Mouse (Mus musculus) embryonic facial prominence, embryonic 15.5 days (tissue): ENCODE data around the gene Cdk14. TPM values are rescaled to one million over a fixed set of nuclear protein-coding genes. Genes with fewer than 3 reads are reported as not detected.
"Not testable (repeated sequence)": the region's sequence is repeated elsewhere in the genome, so short reads cannot be mapped to it uniquely, and the experiment has no call there.

Experiments used
- ATAC-seq: fragments of 200-750 bp; cut with Nextera tagmentation; 2 replicates; pipeline ENCODE4 v1.8.0; 2017; ENCODE audit warnings: low read depth, moderate TSS enrichment; ENCODE audit not compliant: insufficient number of reproducible peaks, low FRiP score, low TSS enrichment
- H3K27ac ChIP-seq: fragments of 300-500 bp; sonication (generic); replicated peaks from 2 replicates; pipeline ENCODE4 v1.5.1; 2015; ENCODE audit warnings: mild to moderate bottlenecking, inconsistent platforms
- H3K27me3 ChIP-seq: fragments of 300-500 bp; sonication (generic); 2 replicates; pipeline ENCODE4 v1.6.1; 2015; ENCODE audit warnings: inconsistent platforms
- H3K36me3 ChIP-seq: fragments of 300-500 bp; sonication (generic); 2 replicates; pipeline ENCODE4 v1.6.1; 2015; ENCODE audit warnings: mild to moderate bottlenecking, inconsistent platforms
- H3K4me1 ChIP-seq: fragments of 300-500 bp; sonication (generic); 2 replicates; pipeline ENCODE4 v1.6.1; 2015; ENCODE audit warnings: inconsistent platforms
- H3K4me2 ChIP-seq: fragments of 300-500 bp; sonication (generic); replicated peaks from 2 replicates; pipeline ENCODE4 v1.6.1; 2015; ENCODE audit warnings: mild to moderate bottlenecking, inconsistent platforms
- H3K4me3 ChIP-seq: fragments of 300-500 bp; sonication (generic); replicated peaks from 2 replicates; pipeline ENCODE4 v1.5.1; 2015; ENCODE audit warnings: mild to moderate bottlenecking, inconsistent platforms
- H3K9ac ChIP-seq: fragments of 300-500 bp; sonication (generic); 2 replicates; pipeline ENCODE4 v1.6.1; 2015; ENCODE audit warnings: inconsistent platforms
- H3K9me3 ChIP-seq: fragments of 300-500 bp; sonication (generic); replicated peaks from 2 replicates; pipeline ENCODE4 v1.6.1; 2016; ENCODE audit warnings: inconsistent platforms
- WGBS: fragments of 180-500 bp; shearing (Covaris S2); methylation state at CpG from one replicate; pipeline ENCODE4 v1.1.7; 2015; 5-methylcytosine and 5-hydroxymethylcytosine counted together
- polyA plus RNA-seq: library from polyadenylated mRNA; unstranded; fragments of >200 nt; fragmentation: Nextera tagmentation; extraction: Ambion mirVana; gene quantifications from 2 replicates; pipeline ENCODE4 v1.2.1, GENCODE M21; 2015

Cdk14 gene
- polyA plus RNA-seq, 1 experiment from 2014 or later = 24.5 TPM

DNA sequence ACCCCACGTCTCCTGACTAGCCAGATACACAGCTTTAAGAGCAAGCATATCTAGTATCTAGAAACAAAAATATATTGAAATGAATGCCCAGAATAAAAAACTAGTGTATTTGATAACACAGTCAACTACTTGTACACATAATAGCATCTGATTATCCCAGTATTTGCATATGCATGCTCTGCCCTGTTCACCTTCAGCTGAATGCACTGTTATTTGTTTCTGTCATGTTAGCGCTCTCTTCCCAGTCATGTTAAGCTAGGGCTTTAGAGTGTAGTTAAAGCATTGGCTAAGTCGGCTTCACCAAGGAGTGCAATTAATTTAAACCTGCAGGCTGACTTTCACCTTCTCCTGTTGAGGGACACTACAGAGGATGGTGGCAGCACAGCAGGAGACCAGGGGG lies 490.5 kb downstream of the Cdk14 start:
- H3K4me2 ChIP-seq = no peak overlapping the region

DNA sequence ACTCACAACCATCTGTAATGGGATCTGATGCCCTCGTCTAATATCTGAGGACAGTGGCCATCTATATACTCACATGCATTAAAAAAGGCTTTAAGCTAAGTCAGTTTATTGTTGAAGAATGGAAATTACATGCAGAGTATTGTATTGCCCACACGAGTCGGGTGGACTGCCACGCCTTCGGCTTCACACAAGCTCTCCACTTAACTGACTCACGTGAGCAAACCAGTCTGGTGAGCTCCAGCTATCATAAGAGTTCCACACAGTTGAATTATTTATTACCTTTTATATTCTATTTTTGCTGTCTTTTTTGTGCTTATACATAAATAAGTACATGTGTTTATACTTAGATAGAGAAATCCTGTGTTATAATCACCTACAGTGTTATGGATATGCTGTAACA lies 495.2 kb downstream of the Cdk14 start:
- Histone ChIP-seq H3K4me3 (no peak overlapping the region), H3K4me1 (no peaks in the 10 kb centered on the region), H3K27me3 (no peaks in the 10 kb centered on the region), H3K9me3 (no peaks in the 10 kb centered on the region), H3K9ac (no peak overlapping the region), H3K27ac (no peak overlapping the region), H3K4me2 (no peak overlapping the region), H3K36me3 (no peaks in the 10 kb centered on the region)
- ATAC-seq = no peak
- 66% methylated on average over 6 of the region's 6 CpGs for WGBS

More for the DNA sequence above, 490.5 kb downstream of the Cdk14 start:
- no peaks in the 10 kb centered on the region for H3K36me3 ChIP-seq
- H3K9ac ChIP-seq = no peak overlapping the region
- H3K4me1 ChIP-seq = peaks cover 3% of the 10 kb centered on the region; the same call in 1 of the 2 replicates
- no peak overlapping the region for H3K4me3 ChIP-seq
- no peaks in the 10 kb centered on the region for H3K27me3 ChIP-seq
- H3K27ac ChIP-seq = no peak overlapping the region
- no peaks in the 10 kb centered on the region for H3K9me3 ChIP-seq
- 55% methylated on average over 3 of the region's 3 CpGs for WGBS
- ATAC-seq = no peak

DNA sequence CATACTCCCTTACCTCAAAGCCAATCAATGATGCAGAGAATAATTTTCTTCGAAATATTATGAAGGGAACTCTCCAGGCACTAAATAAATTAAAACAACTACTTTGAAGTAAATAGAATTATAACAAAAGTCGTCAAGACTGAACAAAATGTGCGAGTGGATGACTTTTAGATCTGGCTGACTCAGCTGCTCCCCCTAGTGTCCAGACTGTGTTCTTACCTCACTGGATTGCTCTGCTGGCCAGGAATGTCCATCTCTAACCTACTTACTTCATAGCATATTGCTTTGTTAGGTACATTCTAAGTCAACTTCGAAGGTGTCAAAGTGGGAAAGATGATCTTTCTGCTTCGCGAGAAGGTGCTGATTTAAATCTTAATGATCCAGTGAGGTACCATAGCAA lies 501.7 kb downstream of the Cdk14 start:
- 10% methylated on average over 6 of the region's 6 CpGs for WGBS
- Histone ChIP-seq H3K27me3 (no peaks in the 10 kb centered on the region), H3K4me2 (no peak overlapping the region), H3K9ac (no peak overlapping the region), H3K9me3 (no peaks in the 10 kb centered on the region), H3K4me1 (no peaks in the 10 kb centered on the region), H3K27ac (no peak overlapping the region), H3K4me3 (no peak overlapping the region), H3K36me3 (no peaks in the 10 kb centered on the region)
- ATAC-seq = no peak

DNA sequence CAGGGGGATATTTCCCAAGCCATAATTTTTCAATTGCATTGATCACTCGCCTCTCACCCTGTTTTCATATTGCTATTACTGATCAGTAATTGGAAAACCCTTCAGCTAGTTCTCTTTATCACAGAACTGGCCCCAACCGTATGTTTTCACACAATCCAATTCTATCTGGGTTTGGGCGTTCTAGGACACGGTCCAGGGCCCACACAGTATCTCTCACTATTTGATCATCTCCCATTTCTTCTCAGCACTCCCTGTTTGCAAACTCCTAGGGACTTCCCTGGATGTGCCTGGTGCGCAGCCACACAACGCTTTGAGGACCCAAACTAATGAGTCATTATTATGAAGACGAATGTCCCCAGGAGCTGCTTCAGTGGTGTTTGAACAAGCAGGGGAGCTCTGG lies 502.4 kb downstream of the Cdk14 start:
- no peak for ATAC-seq
- WGBS = 82% methylated on average over 7 of the region's 7 CpGs
- H3K4me1 ChIP-seq = no peaks in the 10 kb centered on the region
- no peaks in the 10 kb centered on the region for H3K27me3 ChIP-seq
- H3K27ac ChIP-seq = no peak overlapping the region
- H3K4me3 ChIP-seq = no peak overlapping the region
- no peak overlapping the region for H3K4me2 ChIP-seq
- H3K9ac ChIP-seq = no peak overlapping the region
- no peaks in the 10 kb centered on the region for H3K36me3 ChIP-seq
- no peaks in the 10 kb centered on the region for H3K9me3 ChIP-seq

DNA sequence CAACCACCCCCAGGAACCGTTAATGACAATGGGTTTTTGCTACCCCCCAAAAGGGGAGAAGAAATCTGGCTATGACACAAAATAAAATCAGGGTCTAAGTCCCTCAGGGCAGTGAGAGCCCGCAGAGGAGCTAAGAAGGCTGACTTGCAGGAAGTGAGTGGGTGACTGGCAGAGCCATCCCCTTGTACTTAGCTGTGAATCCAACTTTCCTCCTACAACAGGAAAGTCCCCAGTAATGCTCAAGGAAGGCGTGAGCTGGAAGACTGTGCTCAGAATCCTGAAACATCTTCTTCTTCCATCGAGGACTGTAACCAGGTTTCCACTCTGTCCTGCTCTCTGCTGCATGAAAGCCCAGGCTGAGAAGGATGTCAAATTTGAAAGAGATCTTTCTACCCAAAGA lies 502.8 kb downstream of the Cdk14 start:
- H3K4me3 ChIP-seq = no peak overlapping the region
- 73% methylated on average over 4 of the region's 4 CpGs for WGBS
- no peaks in the 10 kb centered on the region for H3K27me3 ChIP-seq
- no peak overlapping the region for H3K9ac ChIP-seq
- no peak overlapping the region for H3K4me2 ChIP-seq
- H3K9me3 ChIP-seq = no peaks in the 10 kb centered on the region
- H3K27ac ChIP-seq = no peak overlapping the region
- H3K36me3 ChIP-seq = no peaks in the 10 kb centered on the region
- ATAC-seq = no peak
- 0 out of 2 replicates have a peak, but pooled peaks cover under 1% of the 10 kb centered on the region for H3K4me1 ChIP-seq

DNA sequence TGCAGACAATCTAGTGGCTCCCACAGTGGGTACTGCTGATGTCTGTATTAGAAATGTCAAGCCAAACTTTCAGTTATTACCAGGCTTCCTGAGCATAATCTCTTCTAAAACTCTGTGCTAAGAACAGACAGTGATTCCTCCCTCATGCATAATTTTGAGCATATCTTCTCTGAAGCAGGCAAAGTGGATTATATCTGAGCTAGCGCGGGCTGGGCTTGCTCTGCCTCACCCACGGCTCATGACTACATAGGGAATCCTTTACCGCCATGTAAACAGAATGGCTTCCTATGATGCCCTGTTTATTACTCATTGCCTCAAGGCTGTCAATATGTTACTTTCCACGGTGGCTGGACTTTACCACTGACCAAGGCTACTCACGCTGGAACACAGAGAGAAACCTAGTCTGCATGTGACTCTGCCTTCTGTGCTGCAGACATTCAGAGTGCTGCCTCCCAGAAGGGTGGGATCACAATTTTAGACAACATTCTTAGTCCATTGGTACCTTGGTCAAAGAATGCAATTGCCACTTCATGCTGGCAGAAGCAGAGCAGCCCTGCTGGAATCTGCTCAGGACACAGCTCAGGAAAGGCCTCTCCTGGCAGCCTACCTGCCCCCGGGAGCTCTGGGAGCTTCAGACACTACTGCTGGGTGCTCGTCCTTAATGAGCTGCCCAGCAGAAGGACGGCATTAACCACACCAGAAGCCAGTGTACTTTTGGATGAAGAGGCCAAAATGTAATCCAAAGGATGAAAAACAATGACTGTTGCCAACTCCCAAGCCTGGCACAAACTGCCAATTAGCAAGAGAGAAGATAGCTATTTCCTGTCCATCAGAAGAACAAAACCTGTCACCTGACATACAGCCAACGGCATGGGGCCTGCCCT lies 503.5 kb downstream of the Cdk14 start:
- Histone ChIP-seq H3K4me3 (no peak overlapping the region), H3K36me3 (no peaks in the 10 kb centered on the region), H3K9ac (no peak overlapping the region), H3K4me2 (no peak overlapping the region), H3K4me1 (0 out of 2 replicates have a peak, but pooled peaks cover 3% of the 10 kb centered on the region), H3K9me3 (no peaks in the 10 kb centered on the region), H3K27ac (no peak overlapping the region), H3K27me3 (no peaks in the 10 kb centered on the region)
- ATAC-seq = no peak
- 86% methylated on average over 10 of the region's 10 CpGs for WGBS

DNA sequence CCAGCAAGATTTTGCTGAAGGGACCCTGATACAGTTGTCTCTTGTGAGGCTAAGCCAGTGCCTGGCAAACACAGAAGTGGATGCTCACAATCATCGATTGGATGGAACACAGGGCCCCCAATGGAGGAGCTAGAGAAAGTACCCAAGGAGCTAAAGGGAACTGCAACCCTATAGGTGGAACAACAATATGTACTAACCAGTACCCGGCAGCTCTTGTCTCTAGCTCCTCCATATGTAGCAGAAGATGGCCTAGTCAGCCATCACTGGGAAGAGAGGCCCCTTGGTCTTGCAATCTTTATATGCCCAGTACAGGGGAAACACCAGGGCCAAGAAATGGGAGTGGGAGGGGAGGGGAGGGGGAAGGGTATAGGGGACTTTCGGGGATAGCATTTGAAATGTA lies 515.2 kb downstream of the Cdk14 start:
- H3K36me3 ChIP-seq, ATAC-seq, H3K27ac ChIP-seq, H3K9me3 ChIP-seq, H3K4me3 ChIP-seq, H3K9ac ChIP-seq, H3K27me3 ChIP-seq, H3K4me2 ChIP-seq, H3K4me1 ChIP-seq: not testable (repeated sequence)
- 91% methylated on average over 3 of the region's 3 CpGs for WGBS

DNA sequence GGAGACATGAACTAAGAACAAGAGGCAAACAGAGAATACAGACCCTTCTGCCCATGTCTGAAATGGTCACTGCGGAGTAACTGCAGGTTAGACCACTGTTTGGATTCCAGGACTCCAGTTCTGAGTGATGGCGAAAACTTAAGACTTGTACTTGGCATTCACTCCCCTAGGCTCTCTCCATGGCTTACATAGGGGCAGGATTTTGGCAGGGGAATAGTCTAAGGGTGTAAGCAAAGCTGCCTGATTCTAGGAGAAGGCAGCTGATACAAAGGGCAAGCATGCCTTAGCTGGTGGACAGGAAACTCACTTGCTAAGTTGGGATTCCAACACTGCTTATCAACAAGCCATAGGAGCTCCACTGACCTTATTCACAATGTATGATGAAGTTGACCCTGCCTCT lies 521.9 kb downstream of the Cdk14 start:
- 91% methylated on average over 2 of the region's 2 CpGs for WGBS
- ATAC-seq = no peak
- no peak overlapping the region for H3K9ac ChIP-seq

DNA sequence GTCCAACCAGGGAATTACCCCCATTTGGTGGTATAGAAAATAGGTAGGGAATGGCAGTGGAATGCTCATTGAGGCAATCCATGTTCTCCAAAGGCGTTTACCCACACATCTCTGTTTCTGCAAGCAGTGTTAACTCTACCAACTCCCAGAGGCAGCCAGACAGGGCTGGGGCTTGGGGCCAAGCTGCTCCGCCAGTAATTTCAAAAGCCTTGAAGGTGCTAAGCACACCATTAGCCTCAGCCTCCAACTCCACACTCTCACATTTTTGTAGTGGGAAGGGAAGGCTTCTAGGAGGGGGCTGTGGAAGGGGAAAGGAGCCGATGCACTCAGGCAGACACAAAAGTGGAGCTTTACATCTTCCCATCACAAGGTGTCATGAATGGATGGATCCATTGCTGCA lies 525.1 kb downstream of the Cdk14 start:
- Histone ChIP-seq H3K36me3 (no peaks in the 10 kb centered on the region), H3K4me2 (no peak overlapping the region), H3K27me3 (no peaks in the 10 kb centered on the region), H3K27ac (no peak overlapping the region), H3K9ac (no peak overlapping the region), H3K9me3 (no peaks in the 10 kb centered on the region), H3K4me3 (no peak overlapping the region), H3K4me1 (peaks cover 10% of the 10 kb centered on the region)
- no peak for ATAC-seq
- 58% methylated on average over 3 of the region's 3 CpGs for WGBS

More for the DNA sequence above, 521.9 kb downstream of the Cdk14 start:
- Histone ChIP-seq H3K9me3 (no peaks in the 10 kb centered on the region), H3K4me3 (no peak overlapping the region), H3K27ac (no peak overlapping the region), H3K4me2 (no peak overlapping the region), H3K27me3 (no peaks in the 10 kb centered on the region), H3K4me1 (peaks cover 4% of the 10 kb centered on the region), H3K36me3 (no peaks in the 10 kb centered on the region)

DNA sequence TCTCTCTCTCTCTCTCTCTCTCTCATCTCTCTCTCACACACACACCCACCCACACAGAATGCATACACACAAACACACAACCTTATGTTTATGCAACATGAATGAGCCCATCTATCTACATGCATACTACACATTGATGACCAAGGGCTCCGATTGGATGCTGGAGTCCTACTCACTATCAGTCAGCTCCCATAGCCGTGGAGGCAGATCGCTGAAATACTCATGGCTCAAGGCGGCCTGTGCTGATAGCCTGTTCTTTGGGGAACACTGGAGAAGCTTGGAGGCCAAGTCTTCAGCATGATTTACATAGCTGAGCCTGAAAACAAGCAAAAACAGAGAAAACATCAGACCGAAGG lies 526.3 kb downstream of the Cdk14 start:
- H3K4me2 ChIP-seq = no peak overlapping the region

DNA sequence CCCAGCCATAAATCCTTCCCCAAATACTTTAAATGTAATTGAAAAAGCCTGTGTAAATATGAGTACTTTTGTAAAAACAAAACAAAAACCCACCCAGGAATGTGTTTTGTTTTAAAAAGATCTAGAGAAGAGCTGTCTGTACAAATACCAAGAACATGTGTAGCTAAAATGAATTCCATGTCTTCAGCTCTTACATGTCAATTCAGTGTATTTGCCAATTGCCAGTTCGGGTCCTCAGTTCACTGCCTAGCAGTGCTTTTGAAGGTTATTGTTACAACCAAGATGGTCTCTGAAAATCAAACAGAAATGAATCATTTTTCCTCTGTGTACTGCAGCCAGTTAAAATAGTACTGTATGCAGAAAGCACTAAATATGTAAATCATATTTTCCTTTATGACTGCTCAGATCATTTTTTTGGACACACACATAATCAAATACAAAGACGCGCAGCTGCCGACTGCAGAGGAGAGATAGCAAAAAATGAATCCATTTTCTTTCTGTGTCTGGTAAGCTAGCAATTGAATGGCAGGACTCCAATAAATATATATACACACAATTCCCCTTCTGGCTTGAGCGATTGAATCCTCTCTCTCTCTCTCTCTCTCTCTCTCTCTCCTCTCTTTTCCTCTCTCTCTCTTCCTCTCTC lies 526.8 kb downstream of the Cdk14 start:
- Histone ChIP-seq H3K4me1 (peaks cover 10% of the 10 kb centered on the region), H3K36me3 (no peaks in the 10 kb centered on the region), H3K4me2 (no peak overlapping the region), H3K4me3 (no peak overlapping the region), H3K27ac (peak overlapping the region; percentile 76; the same call in 1 of the 2 replicates), H3K9me3 (no peaks in the 10 kb centered on the region), H3K27me3 (no peaks in the 10 kb centered on the region), H3K9ac (no peak overlapping the region)
- 33% methylated on average over 5 of the region's 5 CpGs for WGBS
- ATAC-seq = no peak

More for the DNA sequence above, 526.3 kb downstream of the Cdk14 start:
- Histone ChIP-seq H3K27me3 (no peaks in the 10 kb centered on the region), H3K36me3 (no peaks in the 10 kb centered on the region), H3K9me3 (no peaks in the 10 kb centered on the region), H3K27ac (peak overlapping the region; percentile 76), H3K4me1 (peaks cover 10% of the 10 kb centered on the region), H3K4me3 (no peak overlapping the region), H3K9ac (no peak overlapping the region)
- WGBS = 57% methylated on average over 5 of the region's 5 CpGs
- ATAC-seq = no peak
